Mouse (Mus musculus): ENCODE data around the gene Emc10. TPM values are rescaled to one million over a fixed set of nuclear protein-coding genes. Genes with fewer than 3 reads are reported as not detected.
A peak's percentile ranks its signal among the peaks of the same experiment; 100 is the strongest.

Gene Emc10
- polyA plus RNA-seq, 1 experiment from 2014 or later = 129 TPM

DNA sequence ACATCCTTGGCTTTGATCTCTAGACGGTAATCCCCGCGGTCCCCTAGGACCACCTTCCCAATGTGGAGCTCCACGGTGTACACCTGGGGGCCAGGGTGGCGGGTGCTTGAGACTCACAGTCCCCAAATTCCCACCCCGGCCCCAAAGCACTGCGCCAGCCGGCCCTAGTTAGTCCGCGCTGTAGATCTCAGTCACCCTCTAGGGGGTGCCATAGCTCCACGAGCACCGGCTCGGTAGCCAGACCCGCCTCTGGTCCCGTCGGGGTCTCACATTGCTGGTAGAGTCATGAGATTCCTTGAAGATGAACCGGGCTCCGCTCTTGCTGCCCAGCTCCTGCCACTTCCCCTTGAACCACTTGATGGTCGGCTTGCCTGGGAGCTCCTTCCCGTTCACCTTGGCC, 25.4 kb upstream of the Emc10 start:
- no peaks in the 10 kb centered on the region for H3K9me3 ChIP-seq
- H3K4me3 ChIP-seq (replicated peaks) = peak overlapping the region; percentile 8; the same call in 1 of the 2 replicates
- H3K36me3 ChIP-seq = no peaks in the 10 kb centered on the region
- ATAC-seq = peak; percentile 47
- peaks cover 56% of the 10 kb centered on the region for H3K27me3 ChIP-seq
- H3K9ac ChIP-seq (replicated peaks) = 0 out of 2 replicates have a peak overlapping the region, but pooled peaks have one; percentile 19
- no peak overlapping the region for H3K27ac ChIP-seq
- 2% methylated on average over 20 of the region's 20 CpGs for WGBS
- peak overlapping the region; percentile 36 for H3K4me2 ChIP-seq (replicated peaks)
- H3K4me1 ChIP-seq (replicated peaks) = 0 out of 2 replicates have a peak, but pooled peaks cover 6% of the 10 kb centered on the region

DNA sequence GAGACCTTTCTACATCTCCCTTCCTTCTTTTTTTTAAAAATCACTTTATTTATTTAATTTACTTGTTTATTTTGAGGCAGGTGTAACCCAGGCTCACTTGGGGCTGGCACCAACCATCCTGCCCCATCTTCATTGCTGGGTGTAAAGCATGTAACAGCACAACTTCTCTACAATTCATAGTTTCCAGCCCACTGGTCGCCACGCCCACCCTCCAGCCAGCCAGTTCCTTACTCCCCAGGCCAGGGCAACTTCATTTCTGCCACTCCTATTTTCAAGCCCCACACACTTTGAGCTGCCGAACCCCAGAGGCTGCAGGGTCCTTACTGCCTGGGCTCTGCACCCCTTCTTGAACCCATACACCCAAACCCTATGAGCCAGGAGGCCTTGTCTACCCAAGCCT, 24.7 kb upstream of the Emc10 start:
- Histone ChIP-seq H3K27ac (no peak overlapping the region), H3K4me3 (replicated peaks) (no peak overlapping the region), H3K36me3 (no peaks in the 10 kb centered on the region), H3K9me3 (no peaks in the 10 kb centered on the region), H3K4me2 (replicated peaks) (no peak overlapping the region), H3K27me3 (peaks cover 57% of the 10 kb centered on the region), H3K9ac (replicated peaks) (no peak overlapping the region), H3K4me1 (replicated peaks) (0 out of 2 replicates have a peak, but pooled peaks cover 6% of the 10 kb centered on the region)
- no peak for ATAC-seq
- 56% methylated on average over 3 of the region's 3 CpGs for WGBS

DNA sequence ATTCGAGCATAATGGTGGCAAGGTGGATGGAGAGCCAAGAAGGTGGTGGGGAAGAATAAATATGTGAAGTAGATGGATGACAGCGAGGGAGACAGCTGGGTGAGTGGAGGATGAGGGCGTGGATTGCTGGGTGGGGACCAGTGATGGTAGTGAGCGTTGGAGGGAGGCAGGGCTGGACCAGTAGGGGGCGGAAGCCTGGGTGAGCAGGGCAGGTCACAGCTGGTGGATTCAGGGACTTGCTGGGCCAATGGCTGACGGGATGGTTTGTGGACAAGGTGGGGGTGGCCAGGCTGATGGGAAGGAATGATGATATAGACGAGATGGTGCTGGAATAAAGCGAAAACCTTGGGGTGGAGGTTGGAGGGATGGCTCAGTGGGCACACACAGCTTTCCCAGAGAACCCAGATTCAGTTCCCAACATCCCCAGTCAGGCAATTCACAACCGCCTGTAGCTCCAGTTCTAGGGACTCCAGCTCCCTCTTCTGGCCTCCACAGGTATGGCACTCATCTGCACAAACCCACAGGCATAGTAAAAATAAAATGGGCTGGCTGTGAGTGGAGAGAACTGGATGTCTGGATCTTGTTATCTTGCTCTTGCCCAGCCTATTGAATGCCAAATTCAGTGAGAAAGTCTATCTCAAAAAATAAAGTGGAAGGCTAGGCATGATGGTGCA, 23.0 kb upstream of the Emc10 start:
- Histone ChIP-seq H3K4me3 (replicated peaks) (no peak overlapping the region), H3K36me3 (no peaks in the 10 kb centered on the region), H3K27ac (no peak overlapping the region), H3K4me1 (replicated peaks) (0 out of 2 replicates have a peak, but pooled peaks cover 3% of the 10 kb centered on the region), H3K9me3 (no peaks in the 10 kb centered on the region), H3K9ac (replicated peaks) (no peak overlapping the region), H3K27me3 (peaks cover 48% of the 10 kb centered on the region), H3K4me2 (replicated peaks) (no peak overlapping the region)
- ATAC-seq = no peak
- 76% methylated on average over 9 of the region's 9 CpGs for WGBS

DNA sequence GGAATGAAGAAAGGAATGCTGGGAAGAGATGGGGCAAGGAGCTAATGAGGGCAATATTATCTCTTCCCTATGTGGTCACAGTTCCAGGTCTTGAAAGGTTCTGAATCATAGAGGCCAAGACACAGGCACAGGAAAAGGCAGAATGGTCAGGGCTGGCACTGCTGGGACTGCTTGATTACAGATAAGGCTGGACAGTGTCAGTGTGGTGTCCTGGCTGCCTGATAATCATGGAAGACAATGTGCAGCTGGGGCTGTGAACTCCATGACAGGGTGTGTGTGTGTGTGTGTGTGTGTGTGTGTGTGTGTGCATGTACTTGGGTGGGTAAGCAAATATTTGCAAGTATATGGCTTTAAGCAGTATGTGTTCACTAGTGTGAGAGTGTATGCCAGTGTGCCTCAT, 11.2 kb upstream of the Emc10 start:
- Histone ChIP-seq H3K36me3 (no peaks in the 10 kb centered on the region), H3K9me3 (0 out of 2 replicates have a peak, but pooled peaks cover 1% of the 10 kb centered on the region), H3K4me1 (replicated peaks) (no peaks in the 10 kb centered on the region), H3K4me2 (replicated peaks) (no peak overlapping the region), H3K27me3 (peaks cover 16% of the 10 kb centered on the region; the same call in 1 of the 2 replicates), H3K27ac (no peak overlapping the region), H3K9ac (replicated peaks) (no peak overlapping the region), H3K4me3 (replicated peaks) (no peak overlapping the region)
- no peak for ATAC-seq

DNA sequence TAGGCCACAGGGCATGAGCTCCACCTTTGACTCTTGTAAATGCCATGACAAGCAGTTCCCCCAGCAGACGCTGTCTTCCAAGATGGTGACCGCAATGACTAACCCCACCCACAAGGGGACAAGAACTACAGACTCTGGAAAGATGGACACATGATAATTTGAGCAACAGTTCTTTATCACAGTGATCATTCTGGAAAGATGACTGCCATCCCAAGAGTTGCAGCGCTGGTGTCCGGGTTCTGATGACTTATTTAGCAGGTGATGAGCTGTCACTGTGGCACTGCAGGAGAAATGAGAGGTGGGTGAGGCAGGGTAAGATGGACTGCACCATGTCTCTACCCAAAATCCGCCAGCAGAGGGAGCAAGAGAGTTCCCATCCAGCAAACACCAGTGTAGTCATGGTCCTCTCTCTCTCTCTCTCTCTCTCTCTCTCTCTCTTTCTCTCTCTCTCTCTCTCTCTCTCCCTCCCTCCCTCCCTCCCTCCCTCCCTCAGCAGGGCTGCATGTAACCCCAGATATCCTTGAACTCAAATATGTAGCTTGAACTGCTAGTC, 5.3 kb upstream of the Emc10 start:
- peak; percentile 68 for ATAC-seq
- 39% methylated on average over 5 of the region's 5 CpGs for WGBS
- Histone ChIP-seq H3K27me3 (no peaks in the 10 kb centered on the region), H3K4me1 (replicated peaks) (peaks cover 9% of the 10 kb centered on the region), H3K9me3 (no peaks in the 10 kb centered on the region), H3K9ac (replicated peaks) (no peak overlapping the region), H3K36me3 (no peaks in the 10 kb centered on the region), H3K4me2 (replicated peaks) (no peak overlapping the region), H3K4me3 (replicated peaks) (no peak overlapping the region), H3K27ac (no peak overlapping the region)

DNA sequence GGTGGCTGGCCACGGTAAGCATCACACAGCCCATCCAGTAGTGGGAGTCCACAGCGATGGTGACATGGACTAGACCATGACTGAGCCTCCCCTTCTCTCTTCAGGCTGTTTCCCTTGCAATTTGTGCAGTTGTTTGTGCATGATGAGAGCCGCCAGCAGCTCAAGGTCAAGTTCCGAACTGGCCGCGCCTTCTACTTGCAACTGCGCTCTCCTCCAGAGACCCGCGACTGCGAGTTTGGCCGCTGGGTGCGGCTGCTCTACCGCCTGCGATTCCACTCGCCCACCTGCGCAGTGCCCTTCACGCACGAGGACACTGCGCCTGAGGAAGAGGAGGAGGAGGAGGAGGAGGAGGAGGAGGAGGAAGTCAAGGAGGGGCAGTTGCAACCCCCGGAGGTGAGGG, 3.7 kb upstream of the Emc10 start:
- Histone ChIP-seq H3K4me3 (replicated peaks) (no peak overlapping the region), H3K4me1 (replicated peaks) (peaks cover 16% of the 10 kb centered on the region), H3K9ac (replicated peaks) (no peak overlapping the region), H3K9me3 (no peaks in the 10 kb centered on the region), H3K27ac (no peak overlapping the region), H3K4me2 (replicated peaks) (no peak overlapping the region), H3K36me3 (no peaks in the 10 kb centered on the region), H3K27me3 (no peaks in the 10 kb centered on the region)
- WGBS = 59% methylated on average over 20 of the region's 20 CpGs
- no peak for ATAC-seq

DNA sequence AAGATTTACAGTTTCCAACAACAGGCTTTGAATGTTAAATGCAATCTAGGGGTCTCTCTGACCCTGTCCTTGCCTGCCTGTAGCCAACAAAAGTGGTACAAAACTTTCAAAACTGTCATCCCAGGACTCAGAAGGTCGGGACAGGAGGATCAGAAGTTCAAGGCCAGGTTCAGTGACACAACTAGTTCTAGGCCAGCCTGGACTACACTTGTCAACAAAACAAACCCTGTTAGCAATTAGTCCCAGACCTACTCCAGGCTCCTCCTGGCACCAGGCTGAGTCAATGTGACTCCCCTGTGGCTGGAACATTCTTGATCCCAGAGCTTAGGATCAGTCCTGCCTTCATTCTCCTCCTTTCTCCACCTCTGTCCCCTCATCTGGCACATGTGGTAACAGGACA, 2.6 kb upstream of the Emc10 start:
- peaks cover 26% of the 10 kb centered on the region for H3K4me1 ChIP-seq (replicated peaks)
- H3K27ac ChIP-seq = no peak overlapping the region
- ATAC-seq = no peak
- H3K9ac ChIP-seq (replicated peaks) = no peak overlapping the region
- H3K36me3 ChIP-seq = peaks cover 9% of the 10 kb centered on the region; the same call in 1 of the 2 replicates
- H3K4me2 ChIP-seq (replicated peaks) = no peak overlapping the region
- H3K9me3 ChIP-seq = no peaks in the 10 kb centered on the region
- no peaks in the 10 kb centered on the region for H3K27me3 ChIP-seq
- no peak overlapping the region for H3K4me3 ChIP-seq (replicated peaks)
- WGBS = 70% methylated on average over 1 of the region's 1 CpGs

DNA sequence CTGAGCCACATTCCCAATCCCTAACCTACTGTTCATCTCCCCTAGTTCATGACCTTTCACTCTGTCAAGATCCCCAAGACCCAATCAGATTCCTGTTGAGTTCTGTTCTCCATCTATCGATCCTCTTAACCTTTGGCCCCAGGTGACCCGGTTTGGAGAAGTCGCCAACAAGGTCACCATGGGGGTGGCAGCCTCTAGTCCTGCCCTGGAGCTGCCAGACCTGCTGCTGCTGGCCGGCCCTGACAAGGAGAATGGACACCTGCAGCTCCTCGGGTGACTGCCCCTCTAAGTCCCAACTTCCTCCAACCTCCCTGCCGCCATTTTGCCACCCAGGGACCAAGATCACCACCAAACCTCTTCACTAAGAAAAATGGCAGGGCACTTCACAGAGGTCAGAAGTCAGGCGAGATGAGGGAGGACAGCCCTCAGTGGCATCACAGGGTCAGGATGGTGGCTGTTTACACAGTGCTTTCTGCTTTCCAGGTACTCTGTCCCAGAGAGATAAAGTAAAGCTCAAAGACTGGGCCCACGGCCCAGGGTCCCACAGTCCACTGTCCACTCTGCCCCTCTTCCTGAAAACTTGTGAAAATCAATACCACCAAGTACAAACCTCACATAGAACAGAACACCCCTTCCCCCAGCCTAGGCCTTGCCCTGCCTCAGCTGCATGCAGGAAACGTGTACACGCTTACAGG, 1.2 kb upstream of the Emc10 start:
- Histone ChIP-seq H3K9me3 (no peaks in the 10 kb centered on the region), H3K36me3 (peaks cover 21% of the 10 kb centered on the region), H3K9ac (replicated peaks) (peak overlapping the region; percentile 91), H3K27me3 (no peaks in the 10 kb centered on the region), H3K4me1 (replicated peaks) (peaks cover 36% of the 10 kb centered on the region), H3K27ac (peak overlapping the region; percentile 98), H3K4me3 (replicated peaks) (peak overlapping the region; percentile 75), H3K4me2 (replicated peaks) (peak overlapping the region; percentile 84)
- no peak for ATAC-seq
- 87% methylated on average over 10 of the region's 10 CpGs for WGBS

DNA sequence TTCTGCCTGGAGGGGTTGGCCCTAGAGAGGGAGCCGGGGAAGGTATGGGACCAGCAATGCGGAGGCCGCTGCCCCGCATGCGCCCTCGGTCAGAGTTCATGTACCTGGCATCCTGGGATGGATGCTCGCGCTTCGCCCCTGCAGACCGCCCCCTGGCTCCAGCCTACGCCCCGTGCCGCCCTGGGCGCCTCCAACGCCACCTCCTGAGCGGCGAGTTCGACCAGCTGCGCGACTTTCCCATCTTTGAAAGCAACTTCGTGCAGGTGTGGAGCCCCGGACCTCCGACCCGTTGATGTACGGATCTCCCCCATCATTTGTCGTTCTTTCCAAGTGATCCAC, 411 bp upstream of the Emc10 start:
- ATAC-seq = no peak
- peaks cover 28% of the 10 kb centered on the region for H3K36me3 ChIP-seq
- WGBS = under 1% methylated on average over 26 of the region's 26 CpGs
- H3K9me3 ChIP-seq = no peaks in the 10 kb centered on the region
- H3K9ac ChIP-seq (replicated peaks) = peak overlapping the region; percentile 91
- no peaks in the 10 kb centered on the region for H3K27me3 ChIP-seq
- H3K27ac ChIP-seq = peak overlapping the region; percentile 98
- peak overlapping the region; percentile 75 for H3K4me3 ChIP-seq (replicated peaks)
- peak overlapping the region; percentile 84 for H3K4me2 ChIP-seq (replicated peaks)
- H3K4me1 ChIP-seq (replicated peaks) = peaks cover 36% of the 10 kb centered on the region

DNA sequence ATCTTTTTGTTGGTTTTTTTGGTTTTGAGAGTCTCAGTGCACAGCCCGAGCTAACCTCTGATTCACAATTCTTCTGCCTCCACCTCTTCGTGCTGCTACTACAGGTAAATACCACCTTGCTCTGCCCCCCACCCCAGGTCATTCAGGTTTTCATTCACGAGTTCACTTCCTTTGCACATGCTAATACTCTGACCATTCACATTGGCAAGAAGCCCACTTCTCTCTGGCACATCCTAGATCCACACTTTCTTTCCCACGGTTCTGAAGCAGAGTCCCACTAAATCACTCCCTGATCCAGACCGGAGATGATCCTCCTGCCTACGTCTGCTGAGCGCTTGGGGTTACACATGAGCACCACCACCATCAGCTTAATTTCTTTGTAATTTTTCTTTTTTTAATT, 1.2 kb downstream of the Emc10 start:
- H3K4me1 ChIP-seq (replicated peaks) = peaks cover 36% of the 10 kb centered on the region
- no peak for ATAC-seq
- H3K4me2 ChIP-seq (replicated peaks) = peak overlapping the region; percentile 84
- H3K36me3 ChIP-seq = peaks cover 45% of the 10 kb centered on the region
- peak overlapping the region; percentile 75 for H3K4me3 ChIP-seq (replicated peaks)
- H3K9ac ChIP-seq (replicated peaks) = peak overlapping the region; percentile 94
- 90% methylated on average over 7 of the region's 7 CpGs for WGBS
- no peak overlapping the region for H3K27ac ChIP-seq
- H3K27me3 ChIP-seq = no peaks in the 10 kb centered on the region
- H3K9me3 ChIP-seq = no peaks in the 10 kb centered on the region

DNA sequence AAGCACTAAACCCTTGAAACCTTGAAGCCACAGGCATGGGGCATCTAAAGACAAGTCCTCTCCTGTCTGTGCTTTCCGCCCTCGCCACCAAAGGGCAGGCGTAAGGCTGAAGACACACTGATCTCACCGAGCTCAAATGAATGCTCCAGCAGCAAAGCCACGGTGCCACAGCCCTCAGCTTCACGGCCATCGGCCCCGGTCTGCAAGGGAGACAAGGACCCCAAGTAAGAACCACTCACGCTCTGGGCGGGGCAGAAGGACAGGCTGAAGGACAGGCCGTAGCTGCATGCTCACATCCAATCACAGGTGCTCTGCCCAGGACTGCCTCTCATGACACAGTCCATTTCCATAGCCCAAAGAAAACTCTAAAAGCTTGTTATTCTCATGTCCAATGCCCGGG, 1.6 kb downstream of the Emc10 start:
- no peaks in the 10 kb centered on the region for H3K9me3 ChIP-seq
- peaks cover 36% of the 10 kb centered on the region for H3K4me1 ChIP-seq (replicated peaks)
- H3K27me3 ChIP-seq = no peaks in the 10 kb centered on the region
- 94% methylated on average over 12 of the region's 12 CpGs for WGBS
- H3K9ac ChIP-seq (replicated peaks) = peak overlapping the region; percentile 94
- H3K4me2 ChIP-seq (replicated peaks) = peak overlapping the region; percentile 84
- no peak for ATAC-seq
- H3K27ac ChIP-seq = no peak overlapping the region
- peaks cover 49% of the 10 kb centered on the region for H3K36me3 ChIP-seq
- H3K4me3 ChIP-seq (replicated peaks) = peak overlapping the region; percentile 75

DNA sequence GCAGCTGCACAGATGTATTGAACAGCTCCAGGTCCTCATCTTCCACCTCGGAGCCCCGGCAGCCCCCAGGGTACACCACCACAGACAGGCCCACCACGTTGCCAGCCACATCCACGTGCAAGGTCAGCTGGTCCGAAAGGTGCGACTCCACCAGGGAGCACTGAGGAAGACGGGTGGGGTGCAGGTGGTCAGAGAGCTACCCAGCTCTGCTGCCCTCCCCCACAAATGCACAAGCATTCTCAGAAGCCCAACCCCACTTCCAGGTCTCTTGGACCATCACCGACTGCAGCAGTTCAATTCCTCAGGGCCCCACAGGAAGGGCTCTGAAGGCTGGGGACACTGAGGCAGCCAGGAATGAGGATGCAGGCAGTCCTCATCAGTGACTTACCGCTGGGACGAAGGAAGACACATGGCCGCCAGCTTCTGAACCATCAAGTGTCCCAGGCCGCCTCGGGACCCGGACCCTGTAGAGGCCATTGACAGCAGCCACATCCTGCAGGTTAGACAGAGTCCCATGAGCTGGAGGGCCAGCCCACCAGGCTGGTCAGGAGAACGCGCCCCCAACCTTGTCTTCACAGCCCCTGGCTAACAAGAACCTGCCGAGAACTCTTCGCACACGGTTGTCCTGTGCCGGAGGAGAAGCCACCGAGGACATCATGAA, 4.0 kb downstream of the Emc10 start:
- H3K9ac ChIP-seq (replicated peaks) = no peak overlapping the region
- no peak overlapping the region for H3K27ac ChIP-seq
- no peaks in the 10 kb centered on the region for H3K9me3 ChIP-seq
- no peaks in the 10 kb centered on the region for H3K27me3 ChIP-seq
- H3K4me1 ChIP-seq (replicated peaks) = peaks cover 32% of the 10 kb centered on the region
- no peak for ATAC-seq
- no peak overlapping the region for H3K4me2 ChIP-seq (replicated peaks)
- WGBS = 96% methylated on average over 21 of the region's 21 CpGs
- peaks cover 61% of the 10 kb centered on the region for H3K36me3 ChIP-seq
- no peak overlapping the region for H3K4me3 ChIP-seq (replicated peaks)

Measured in midbrain, embryonic 13.5 days (tissue).